Mouse (Mus musculus): ENCODE measurements at regions not wholly inside any gene's neighbourhood (a gene's known extent, or its start where the extent isn't known, plus 50 kb on each side); places are given as distances from the start of the nearest gene placed in this dataset.

DNA sequence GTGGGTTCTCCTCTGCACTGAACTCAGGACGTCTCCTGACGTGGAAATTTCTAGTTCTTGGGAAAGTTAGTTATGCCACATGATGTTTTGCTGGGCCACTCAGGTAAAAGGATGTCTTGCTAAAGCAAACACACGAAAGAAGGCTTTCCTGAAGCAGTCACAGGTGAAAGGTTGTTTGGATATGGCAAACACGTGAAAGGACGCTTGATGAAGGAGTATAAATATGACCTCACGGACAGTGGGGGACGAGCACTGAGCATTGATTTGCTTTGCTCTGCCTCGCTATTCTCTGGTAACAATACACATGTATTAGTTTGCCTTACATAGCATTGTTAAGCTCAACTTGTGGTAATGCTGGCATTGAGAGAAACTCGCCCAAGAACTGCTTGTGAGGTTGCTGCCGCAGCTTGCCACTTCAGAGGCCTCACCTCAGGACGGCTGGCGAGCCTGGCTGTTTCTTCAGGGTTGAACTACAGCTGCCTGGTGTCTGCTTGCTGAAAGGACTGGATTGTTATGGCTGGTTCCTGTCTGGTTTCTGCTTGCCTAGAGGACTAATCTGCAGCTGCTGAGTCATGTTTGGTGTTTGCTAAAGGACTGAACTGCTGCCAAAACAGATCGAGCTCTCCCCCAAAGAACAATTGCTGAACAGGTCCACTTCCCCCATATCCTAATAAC, 261.0 kb downstream of the Cdh26 start:
- H3K9me3 ChIP-seq (ENCODE audit: low read depth, low read length), result no peaks in the 10 kb centered on the region
- DNase-seq (peak; percentile 48), ATAC-seq (ENCODE audit: insufficient read depth) (peak; percentile 77)
- no peak overlapping the region for H3K9ac ChIP-seq
- H3K4me3 ChIP-seq (ENCODE audit: low read depth, low read length), result no peak overlapping the region
- WGBS, result 46% methylated on average over 13 of the region's 13 CpGs
- H3K27ac ChIP-seq (ENCODE audit: low read depth), result peak overlapping the region; percentile 16; the same call in 1 of the 2 replicates
- no peak overlapping the region for H3K4me2 ChIP-seq
- no peak for TF ChIP-seq CTCF (IDR thresholded peaks at IDR 0.05; ENCODE audit: low read depth)
- H3K4me1 ChIP-seq (ENCODE audit: insufficient read depth), result no peaks in the 10 kb centered on the region
- H3K27me3 ChIP-seq (ENCODE audit: insufficient read depth, low read length), result no peaks in the 10 kb centered on the region
- H3K36me3 ChIP-seq (ENCODE audit: insufficient read depth), result no peaks in the 10 kb centered on the region

DNA sequence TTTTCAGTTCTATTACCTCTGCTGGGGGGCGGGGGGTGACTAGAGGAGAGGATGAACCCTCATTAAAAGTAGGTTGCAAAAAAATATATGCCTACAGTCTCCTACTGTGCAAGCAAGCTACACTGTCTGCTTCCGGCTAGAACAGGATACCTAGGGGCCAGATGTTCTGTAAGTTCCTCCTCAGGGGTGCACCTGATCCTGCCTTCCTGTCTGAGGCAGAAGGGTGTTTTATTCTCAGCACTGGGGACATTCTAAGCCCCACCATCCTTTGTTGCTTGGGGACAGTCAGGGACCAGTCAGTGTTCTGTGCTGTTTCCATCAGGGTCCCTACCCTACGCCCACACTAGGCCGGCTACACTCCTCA, 261.5 kb downstream of the Cdh26 start:
- no peak overlapping the region for H3K4me3 ChIP-seq (ENCODE audit: low read depth, low read length)
- no peaks in the 10 kb centered on the region for H3K9me3 ChIP-seq (ENCODE audit: low read depth, low read length)
- H3K27ac ChIP-seq (ENCODE audit: low read depth), result peak overlapping the region; percentile 50; the same call in 1 of the 2 replicates
- WGBS, result 81% methylated on average over 4 of the region's 4 CpGs
- H3K27me3 ChIP-seq (ENCODE audit: insufficient read depth, low read length), result no peaks in the 10 kb centered on the region
- H3K9ac ChIP-seq, result no peak overlapping the region
- H3K4me1 ChIP-seq (ENCODE audit: insufficient read depth), result no peaks in the 10 kb centered on the region
- no peak for TF ChIP-seq CTCF (IDR thresholded peaks at IDR 0.05; ENCODE audit: low read depth)
- no peaks in the 10 kb centered on the region for H3K36me3 ChIP-seq (ENCODE audit: insufficient read depth)
- ATAC-seq (ENCODE audit: insufficient read depth) (peak; percentile 25), DNase-seq (no peak)
- H3K4me2 ChIP-seq, result no peak overlapping the region

DNA sequence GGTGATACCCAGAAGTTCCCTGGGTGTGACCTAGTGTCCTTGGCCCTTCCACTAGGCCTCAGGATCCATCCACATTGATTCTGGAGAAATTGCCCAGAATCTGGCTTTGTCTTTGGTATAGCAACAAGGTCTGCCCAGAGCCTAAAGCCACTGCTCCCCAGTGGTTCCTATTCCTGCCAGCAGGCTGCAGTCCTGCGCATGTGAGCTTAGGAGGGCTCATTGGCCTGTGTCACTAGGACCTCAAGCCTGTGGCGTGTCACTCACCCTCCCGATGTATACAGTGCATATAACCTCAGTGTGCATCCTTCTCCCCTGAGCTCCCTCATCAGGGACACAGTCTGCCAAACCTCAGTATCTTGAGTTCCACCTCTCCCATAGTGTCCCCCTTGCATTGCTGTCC, 261.9 kb downstream of the Cdh26 start:
- Histone ChIP-seq H3K4me3 (ENCODE audit: low read depth, low read length) (no peak overlapping the region), H3K36me3 (ENCODE audit: insufficient read depth) (no peaks in the 10 kb centered on the region), H3K4me2 (no peak overlapping the region), H3K27me3 (ENCODE audit: insufficient read depth, low read length) (no peaks in the 10 kb centered on the region), H3K4me1 (ENCODE audit: insufficient read depth) (no peaks in the 10 kb centered on the region), H3K9ac (no peak overlapping the region), H3K27ac (ENCODE audit: low read depth) (no peak overlapping the region), H3K9me3 (ENCODE audit: low read depth, low read length) (no peaks in the 10 kb centered on the region)
- TF ChIP-seq CTCF (IDR thresholded peaks at IDR 0.05; ENCODE audit: low read depth), result peak; percentile 30; the same call in 1 of the 2 replicates
- WGBS, result 76% methylated on average over 3 of the region's 3 CpGs
- no peak for DNase-seq
- no peak for ATAC-seq (ENCODE audit: insufficient read depth)

DNA sequence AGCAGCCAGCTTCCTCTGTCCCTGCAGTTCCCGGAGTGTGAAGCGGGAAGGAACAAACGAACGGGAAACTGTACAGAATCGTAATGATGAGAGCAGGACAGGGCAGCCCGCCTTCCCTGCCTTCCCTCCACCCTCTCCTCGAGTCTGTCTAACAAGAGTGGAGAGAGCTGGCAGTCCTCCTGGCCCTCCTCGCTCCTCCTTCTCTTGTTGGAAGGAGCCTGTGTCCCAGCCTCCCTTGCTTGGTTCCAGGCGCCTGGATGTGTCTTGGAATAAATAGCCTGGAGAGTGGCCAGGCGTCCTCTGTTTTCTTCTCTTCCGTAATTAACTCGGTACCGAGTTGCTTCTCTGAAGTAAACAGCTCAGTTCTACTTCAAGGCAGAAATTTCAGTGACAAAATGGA, 268.3 kb downstream of the Cdh26 start:
- no peaks in the 10 kb centered on the region for H3K4me1 ChIP-seq (ENCODE audit: insufficient read depth)
- no peak overlapping the region for H3K27ac ChIP-seq (ENCODE audit: low read depth)
- H3K4me2 ChIP-seq, result no peak overlapping the region
- ATAC-seq (ENCODE audit: insufficient read depth), result peak; percentile 87
- H3K27me3 ChIP-seq (ENCODE audit: insufficient read depth, low read length), result no peaks in the 10 kb centered on the region
- no peak overlapping the region for H3K9ac ChIP-seq
- 52% methylated on average over 13 of the region's 13 CpGs for WGBS
- H3K36me3 ChIP-seq (ENCODE audit: insufficient read depth), result no peaks in the 10 kb centered on the region
- TF ChIP-seq CTCF (IDR thresholded peaks at IDR 0.05; ENCODE audit: low read depth), result no peak
- no peaks in the 10 kb centered on the region for H3K9me3 ChIP-seq (ENCODE audit: low read depth, low read length)
- H3K4me3 ChIP-seq (ENCODE audit: low read depth, low read length), result no peak overlapping the region
- peak; percentile 68 for DNase-seq

- Histone ChIP-seq H3K4me1 (ENCODE audit: insufficient read depth) (no peaks in the 10 kb centered on the region), H3K27me3 (ENCODE audit: insufficient read depth, low read length) (no peaks in the 10 kb centered on the region), H3K36me3 (ENCODE audit: insufficient read depth) (no peaks in the 10 kb centered on the region), H3K4me3 (ENCODE audit: low read depth, low read length) (no peak overlapping the region), H3K4me2 (no peak overlapping the region), H3K27ac (ENCODE audit: low read depth) (no peak overlapping the region), H3K9ac (no peak overlapping the region), H3K9me3 (ENCODE audit: low read depth, low read length) (no peaks in the 10 kb centered on the region)
- DNase-seq (no peak), ATAC-seq (ENCODE audit: insufficient read depth) (no peak)
- TF ChIP-seq CTCF (IDR thresholded peaks at IDR 0.05; ENCODE audit: low read depth), result no peak
- WGBS, result 56% methylated on average over 3 of the region's 3 CpGs
These were observed 270.5 kb downstream of the Cdh26 start for GRCm38 (mm10) chr2:178700825-178701224.

GRCm38 (mm10) chr2:178704510-178704909, 274.2 kb downstream of the Cdh26 start:
- Histone ChIP-seq H3K4me3 (ENCODE audit: low read depth, low read length) (no peak overlapping the region), H3K4me2 (no peak overlapping the region), H3K36me3 (ENCODE audit: insufficient read depth) (no peaks in the 10 kb centered on the region), H3K4me1 (ENCODE audit: insufficient read depth) (no peaks in the 10 kb centered on the region), H3K9me3 (ENCODE audit: low read depth, low read length) (no peaks in the 10 kb centered on the region), H3K27ac (ENCODE audit: low read depth) (no peak overlapping the region), H3K27me3 (ENCODE audit: insufficient read depth, low read length) (no peaks in the 10 kb centered on the region), H3K9ac (no peak overlapping the region)
- no peak for TF ChIP-seq CTCF (IDR thresholded peaks at IDR 0.05; ENCODE audit: low read depth)
- no peak for ATAC-seq (ENCODE audit: insufficient read depth)
- 73% methylated on average over 3 of the region's 3 CpGs for WGBS
- no peak for DNase-seq

GRCm38 (mm10) chr2:178708649-178709048, 278.3 kb downstream of the Cdh26 start:
- H3K4me2 ChIP-seq, result no peak overlapping the region
- H3K27me3 ChIP-seq (ENCODE audit: insufficient read depth, low read length), result no peaks in the 10 kb centered on the region
- H3K9me3 ChIP-seq (ENCODE audit: low read depth, low read length), result no peaks in the 10 kb centered on the region
- no peak for TF ChIP-seq CTCF (IDR thresholded peaks at IDR 0.05; ENCODE audit: low read depth)
- no peak overlapping the region for H3K4me3 ChIP-seq (ENCODE audit: low read depth, low read length)
- DNase-seq, result no peak
- no peak for ATAC-seq (ENCODE audit: insufficient read depth)
- H3K9ac ChIP-seq, result no peak overlapping the region
- H3K4me1 ChIP-seq (ENCODE audit: insufficient read depth), result no peaks in the 10 kb centered on the region
- WGBS, result 64% methylated on average over 2 of the region's 2 CpGs
- H3K36me3 ChIP-seq (ENCODE audit: insufficient read depth), result no peaks in the 10 kb centered on the region
- no peak overlapping the region for H3K27ac ChIP-seq (ENCODE audit: low read depth)
